Mouse (Mus musculus) bone marrow macrophage, adult 2 months (primary cell): ENCODE data around the gene Crygn.

Source experiments
- CTCF ChIP-seq: IDR thresholded peaks from 2 replicates; pipeline ENCODE4 v1.5.1; 2012; ENCODE audit warnings: low read depth, mild to moderate bottlenecking, low read length, moderate library complexity
- POLR2A ChIP-seq: IDR thresholded peaks from 2 replicates; pipeline ENCODE4 v1.6.1; 2012; ENCODE audit warnings: mild to moderate bottlenecking, low read depth, low read length, borderline replicate concordance

DNA sequence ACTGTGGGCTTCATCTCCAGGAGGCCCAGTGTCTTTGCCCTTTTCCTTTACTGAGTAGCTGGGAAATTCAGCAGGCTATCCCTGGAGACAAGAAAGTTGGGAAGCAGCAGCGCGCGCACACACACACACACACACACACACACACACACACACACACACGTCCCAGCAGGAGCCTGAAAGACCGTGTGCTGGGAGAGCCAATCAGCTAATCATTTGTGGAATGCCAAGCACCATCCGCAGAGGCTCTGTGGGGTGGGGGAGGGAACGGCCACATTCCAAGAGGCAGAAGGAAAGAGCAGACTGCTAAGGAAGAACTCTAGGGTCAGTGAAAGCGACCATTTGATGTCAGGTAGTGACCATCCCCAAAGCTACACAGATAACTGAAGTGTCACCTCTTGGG, 24.7 kb downstream of the Crygn start:
- TF ChIP-seq POLR2A = no peak
- TF ChIP-seq CTCF = no peak
